Mouse (Mus musculus) neutrophil, adult 65 days (primary cell): ENCODE results near the gene Gak. TPM values are rescaled to one million over a fixed set of nuclear protein-coding genes. Genes with fewer than 3 reads are reported as not detected.

Experiments used
- total RNA-seq: library from RNA; stranded (reverse); gene quantifications from 2 replicates; pipeline ENCODE4 v1.2.4, GENCODE M21; 2023

Gak gene
- total RNA-seq: 115 and 124 TPM in 2 replicates

GRCm38 (mm10) chr5:108629634-108630483 is at the start of gene Gak, which contains the start of gene Tmem175:
Gene Gak, minus strand, starts transcription at chr5:108629755.
Gene Tmem175, plus strand, starts transcription at chr5:108629770.

GRCm38 (mm10) chr5:108675251-108675816 is 45.8 kb upstream of the Gak start, which contains the start of gene Slc26a1:
Gene Slc26a1, minus strand, starts transcription at chr5:108675569.

GRCm38 (mm10) chr5:108668977-108669936 is 39.7 kb upstream of the Gak start, which contains the start of gene Dgkq:
Gene Dgkq, minus strand, starts transcription at chr5:108669672.

GRCm38 (mm10) chr5:108659698-108660631 is 30.4 kb upstream of the Gak start, which contains the start of gene Idua:
Gene Idua, plus strand, starts transcription at chr5:108660331.

GRCm38 (mm10) chr5:108549489-108550206 is 79.9 kb downstream of the Gak start, which contains the start of gene Cplx1:
Gene Cplx1, minus strand, starts transcription at chr5:108550024.

Other genes with a start within 250 kb of the Gak start
- gene Pde6b, start 241.4 kb downstream of the Gak start, total RNA-seq: not detected in 2 replicates
- 49.6 and 66.6 TPM in 2 replicates for gene Atp5k, start 195.3 kb downstream of the Gak start, total RNA-seq
- gene Mfsd7a, start 180.9 kb downstream of the Gak start, total RNA-seq: 12.2 and 13.4 TPM in 2 replicates
- gene Pcgf3, start 168.5 kb downstream of the Gak start, total RNA-seq: 11.1 and 14.6 TPM in 2 replicates
- gene Cplx1, start 79.7 kb downstream of the Gak start, total RNA-seq: not detected in 2 replicates
- gene Tmem175, start within 50 bp of the Gak start, total RNA-seq: 10.3 and 13.5 TPM in 2 replicates
- 12.8 and 18.0 TPM in 2 replicates for gene Idua, start 30.6 kb upstream of the Gak start, total RNA-seq
- 9.8 and 18.2 TPM in 2 replicates for gene Dgkq, start 39.9 kb upstream of the Gak start, total RNA-seq
- gene Slc26a1, start 45.8 kb upstream of the Gak start, total RNA-seq: 0.16 TPM in 2 replicates
- 0.64 and 1.9 TPM in 2 replicates for gene Fgfrl1, start 62.6 kb upstream of the Gak start, total RNA-seq
- gene Rnf212, start 145.2 kb upstream of the Gak start, total RNA-seq: not detected in 2 replicates
- gene Tmed11, start 165.6 kb upstream of the Gak start, total RNA-seq: not detected in 2 replicates
- gene Vmn2r8, start 179.1 kb upstream of the Gak start, total RNA-seq: not detected in 2 replicates
- gene Vmn2r9, start 222.8 kb upstream of the Gak start, total RNA-seq: not detected in 2 replicates